Mouse (Mus musculus): ENCODE data around the gene Ptpn3. TPM values are rescaled to one million over a fixed set of nuclear protein-coding genes. Genes with fewer than 3 reads are reported as not detected.

The Ptpn3 gene
- polyA plus RNA-seq, 1 experiment from 2014 or later = 1.2 TPM

- Histone ChIP-seq H3K9me3 (no peaks in the 10 kb centered on the region), H3K27ac (replicated peaks) (no peak overlapping the region), H3K9ac (replicated peaks) (no peak overlapping the region), H3K4me2 (replicated peaks) (no peak overlapping the region), H3K4me3 (no peak overlapping the region), H3K36me3 (no peaks in the 10 kb centered on the region), H3K4me1 (0 out of 2 replicates have a peak, but pooled peaks cover 4% of the 10 kb centered on the region), H3K27me3 (no peaks in the 10 kb centered on the region)
- ATAC-seq (ENCODE audit: low FRiP score, low read depth) = no peak
- 73% methylated on average over 1 of the region's 1 CpGs for WGBS
Observed at GRCm38 (mm10) chr4:57181538-57181937, 120.1 kb downstream of the Ptpn3 start.

DNA sequence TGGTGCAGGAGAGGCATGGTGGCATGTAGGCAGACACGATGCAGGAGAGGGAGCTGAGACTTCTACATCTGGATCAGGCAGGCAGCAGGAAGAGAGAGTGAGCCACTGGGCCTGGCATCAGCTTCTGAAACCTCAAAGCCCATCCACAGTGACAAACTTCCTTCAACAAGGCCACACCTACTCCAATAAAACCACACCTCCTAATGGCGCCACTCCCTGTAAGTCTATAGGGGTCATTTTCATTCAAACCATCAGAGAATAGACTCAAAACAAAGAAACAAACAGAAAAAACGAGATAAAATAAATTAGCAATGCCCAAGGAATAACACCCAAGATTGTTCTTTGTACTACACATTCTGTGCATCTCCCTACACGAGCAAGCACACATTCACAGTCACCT, 122.8 kb downstream of the Ptpn3 start:
- 79% methylated on average over 4 of the region's 4 CpGs for WGBS
- no peaks in the 10 kb centered on the region for H3K36me3 ChIP-seq
- no peak overlapping the region for H3K27ac ChIP-seq (replicated peaks)
- no peak overlapping the region for H3K4me3 ChIP-seq
- H3K4me2 ChIP-seq (replicated peaks) = no peak overlapping the region
- H3K9me3 ChIP-seq = no peaks in the 10 kb centered on the region
- H3K27me3 ChIP-seq = no peaks in the 10 kb centered on the region
- H3K4me1 ChIP-seq = 0 out of 2 replicates have a peak, but pooled peaks cover 3% of the 10 kb centered on the region
- no peak overlapping the region for H3K9ac ChIP-seq (replicated peaks)
- no peak for ATAC-seq (ENCODE audit: low FRiP score, low read depth)

DNA sequence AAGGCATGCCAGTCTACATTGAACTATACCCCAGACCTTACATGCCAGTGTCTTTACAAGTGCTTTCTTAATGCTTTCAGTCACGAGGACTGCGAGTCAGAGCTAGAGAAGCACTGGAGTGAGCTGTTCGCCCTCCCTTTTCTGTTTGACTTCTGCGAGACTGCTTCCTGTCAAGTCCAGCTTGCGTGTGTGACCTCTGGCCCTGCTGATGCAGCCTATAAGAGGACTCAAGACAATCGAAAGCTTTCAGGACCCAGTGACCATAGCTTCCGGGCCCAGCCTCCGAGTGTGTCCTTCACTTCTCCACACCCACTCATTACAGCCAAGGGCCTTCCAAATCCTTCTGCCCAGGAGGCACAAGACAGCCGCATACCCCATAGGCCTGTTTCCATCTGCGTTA, 126.3 kb downstream of the Ptpn3 start:
- H3K9ac ChIP-seq (replicated peaks) = no peak overlapping the region
- H3K4me1 ChIP-seq = 0 out of 2 replicates have a peak, but pooled peaks cover 3% of the 10 kb centered on the region
- H3K27me3 ChIP-seq = no peaks in the 10 kb centered on the region
- no peak for ATAC-seq (ENCODE audit: low FRiP score, low read depth)
- H3K9me3 ChIP-seq = no peaks in the 10 kb centered on the region
- H3K36me3 ChIP-seq = no peaks in the 10 kb centered on the region
- H3K27ac ChIP-seq (replicated peaks) = no peak overlapping the region
- no peak overlapping the region for H3K4me3 ChIP-seq
- 75% methylated on average over 10 of the region's 10 CpGs for WGBS
- H3K4me2 ChIP-seq (replicated peaks) = no peak overlapping the region

- no peak overlapping the region for H3K4me2 ChIP-seq (replicated peaks)
- no peak overlapping the region for H3K27ac ChIP-seq (replicated peaks)
- no peaks in the 10 kb centered on the region for H3K36me3 ChIP-seq
- no peak overlapping the region for H3K9ac ChIP-seq (replicated peaks)
- no peak overlapping the region for H3K4me3 ChIP-seq
- WGBS = 61% methylated on average over 8 of the region's 8 CpGs
- ATAC-seq (ENCODE audit: low FRiP score, low read depth) = no peak
- no peaks in the 10 kb centered on the region for H3K27me3 ChIP-seq
- H3K9me3 ChIP-seq = no peaks in the 10 kb centered on the region
- 0 out of 2 replicates have a peak, but pooled peaks cover 3% of the 10 kb centered on the region for H3K4me1 ChIP-seq
Observed at GRCm38 (mm10) chr4:57172861-57173260, 128.8 kb downstream of the Ptpn3 start.

DNA sequence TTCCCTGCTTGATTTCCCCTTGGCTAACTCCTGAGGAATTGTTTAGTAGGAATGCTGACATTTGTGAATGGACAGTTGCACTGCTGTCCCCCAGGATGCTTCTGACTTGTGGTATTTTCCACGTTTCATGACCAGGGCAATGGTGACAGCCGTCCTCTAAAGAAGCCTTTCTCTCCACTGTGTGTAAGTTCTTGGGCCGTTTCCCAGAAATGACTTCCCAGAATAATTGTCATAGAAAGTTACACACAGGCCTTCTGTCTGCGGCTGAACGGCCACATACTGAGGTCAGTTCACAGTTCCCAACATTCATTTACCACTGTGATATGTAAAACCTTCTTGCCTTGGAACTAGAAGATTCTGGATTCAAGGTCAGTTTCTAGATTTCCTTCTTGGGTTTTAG, 129.8 kb downstream of the Ptpn3 start:
- Histone ChIP-seq H3K27ac (replicated peaks) (no peak overlapping the region), H3K36me3 (no peaks in the 10 kb centered on the region), H3K9ac (replicated peaks) (no peak overlapping the region), H3K4me3 (no peak overlapping the region), H3K27me3 (no peaks in the 10 kb centered on the region), H3K9me3 (no peaks in the 10 kb centered on the region), H3K4me2 (replicated peaks) (no peak overlapping the region), H3K4me1 (0 out of 2 replicates have a peak, but pooled peaks cover 3% of the 10 kb centered on the region)
- no peak for ATAC-seq (ENCODE audit: low FRiP score, low read depth)
- WGBS = 83% methylated on average over 5 of the region's 5 CpGs

DNA sequence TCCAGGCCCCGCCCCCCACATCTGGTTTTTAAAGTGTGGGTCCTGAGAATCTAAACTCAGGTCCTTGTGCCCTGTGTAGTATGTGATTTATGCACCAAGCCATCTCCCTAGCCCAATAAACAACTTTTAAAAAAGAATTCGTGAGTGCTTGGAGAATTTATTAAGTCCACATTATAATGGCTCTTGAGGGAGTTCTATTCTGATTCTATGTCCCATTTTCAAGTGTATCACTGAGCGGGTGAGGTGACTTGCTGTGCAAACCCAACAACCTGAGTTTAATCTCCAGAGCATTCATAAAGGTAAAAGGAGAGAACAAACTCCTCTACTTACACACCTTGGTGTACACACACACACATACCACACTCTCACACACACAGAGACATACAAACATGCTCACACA, 133.0 kb downstream of the Ptpn3 start:
- Histone ChIP-seq H3K27ac (replicated peaks) (no peak overlapping the region), H3K36me3 (no peaks in the 10 kb centered on the region), H3K4me3 (no peak overlapping the region), H3K9ac (replicated peaks) (no peak overlapping the region), H3K27me3 (no peaks in the 10 kb centered on the region), H3K4me2 (replicated peaks) (no peak overlapping the region), H3K4me1 (0 out of 2 replicates have a peak, but pooled peaks cover under 1% of the 10 kb centered on the region), H3K9me3 (no peaks in the 10 kb centered on the region)
- no peak for ATAC-seq (ENCODE audit: low FRiP score, low read depth)
- 91% methylated on average over 3 of the region's 3 CpGs for WGBS

DNA sequence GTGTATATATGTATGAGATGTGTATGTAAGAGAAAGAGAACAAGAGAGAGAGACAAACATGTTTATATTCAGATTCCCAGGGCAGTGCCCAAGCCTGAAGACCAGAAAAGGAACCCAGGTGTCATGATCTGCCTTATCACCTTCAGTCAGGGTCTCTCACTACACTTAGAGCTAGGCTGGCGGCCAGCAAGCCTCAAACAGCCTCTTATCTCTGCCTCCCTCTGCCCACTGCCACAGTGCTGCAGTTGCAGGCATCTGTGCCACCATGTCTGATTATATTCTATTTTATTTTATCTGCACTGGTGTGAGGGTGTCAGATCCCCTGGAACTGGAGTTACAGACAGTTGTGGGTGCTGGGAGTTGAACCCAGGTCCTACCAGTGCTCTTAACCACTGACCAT, 133.4 kb downstream of the Ptpn3 start:
- Histone ChIP-seq H3K9ac (replicated peaks) (no peak overlapping the region), H3K4me2 (replicated peaks) (no peak overlapping the region), H3K4me3 (no peak overlapping the region), H3K4me1 (peaks cover 4% of the 10 kb centered on the region), H3K27me3 (no peaks in the 10 kb centered on the region), H3K36me3 (no peaks in the 10 kb centered on the region), H3K27ac (replicated peaks) (no peak overlapping the region), H3K9me3 (no peaks in the 10 kb centered on the region)
- no peak for ATAC-seq (ENCODE audit: low FRiP score, low read depth)
- 84% methylated on average over 1 of the region's 1 CpGs for WGBS

- Histone ChIP-seq H3K27me3 (no peaks in the 10 kb centered on the region), H3K36me3 (no peaks in the 10 kb centered on the region), H3K27ac (replicated peaks) (no peak overlapping the region), H3K4me1 (peaks cover 13% of the 10 kb centered on the region), H3K4me2 (replicated peaks) (no peak overlapping the region), H3K9me3 (no peaks in the 10 kb centered on the region), H3K9ac (replicated peaks) (no peak overlapping the region), H3K4me3 (no peak overlapping the region)
- ATAC-seq (ENCODE audit: low FRiP score, low read depth) = no peak
- 62% methylated on average over 12 of the region's 12 CpGs for WGBS
Observed at GRCm38 (mm10) chr4:57166922-57167870, 134.4 kb downstream of the Ptpn3 start.

DNA sequence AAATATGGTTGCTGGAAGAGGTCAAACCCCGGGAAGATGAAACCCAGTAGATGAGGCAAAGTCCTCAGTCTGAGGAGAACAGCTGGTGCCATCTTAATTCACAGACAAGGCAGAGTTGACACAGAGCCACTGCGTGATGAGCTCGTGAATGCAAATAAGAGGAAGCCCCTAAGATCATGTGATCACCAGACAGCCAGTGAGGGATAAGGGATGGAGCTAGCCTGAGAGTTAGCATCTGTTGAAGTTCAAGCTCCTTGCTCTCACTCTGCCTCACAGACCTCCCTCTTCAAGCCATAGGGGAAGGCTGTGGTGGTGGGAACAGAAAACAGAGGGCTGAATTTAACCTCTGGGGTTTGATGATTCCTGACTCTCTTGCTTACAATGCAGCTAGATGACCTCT, 136.0 kb downstream of the Ptpn3 start:
- H3K27me3 ChIP-seq = no peaks in the 10 kb centered on the region
- H3K4me1 ChIP-seq = peaks cover 13% of the 10 kb centered on the region
- H3K27ac ChIP-seq (replicated peaks) = no peak overlapping the region
- H3K4me3 ChIP-seq = no peak overlapping the region
- H3K9me3 ChIP-seq = no peaks in the 10 kb centered on the region
- no peak for ATAC-seq (ENCODE audit: low FRiP score, low read depth)
- 56% methylated on average over 3 of the region's 3 CpGs for WGBS
- H3K9ac ChIP-seq (replicated peaks) = no peak overlapping the region
- H3K36me3 ChIP-seq = no peaks in the 10 kb centered on the region
- no peak overlapping the region for H3K4me2 ChIP-seq (replicated peaks)

DNA sequence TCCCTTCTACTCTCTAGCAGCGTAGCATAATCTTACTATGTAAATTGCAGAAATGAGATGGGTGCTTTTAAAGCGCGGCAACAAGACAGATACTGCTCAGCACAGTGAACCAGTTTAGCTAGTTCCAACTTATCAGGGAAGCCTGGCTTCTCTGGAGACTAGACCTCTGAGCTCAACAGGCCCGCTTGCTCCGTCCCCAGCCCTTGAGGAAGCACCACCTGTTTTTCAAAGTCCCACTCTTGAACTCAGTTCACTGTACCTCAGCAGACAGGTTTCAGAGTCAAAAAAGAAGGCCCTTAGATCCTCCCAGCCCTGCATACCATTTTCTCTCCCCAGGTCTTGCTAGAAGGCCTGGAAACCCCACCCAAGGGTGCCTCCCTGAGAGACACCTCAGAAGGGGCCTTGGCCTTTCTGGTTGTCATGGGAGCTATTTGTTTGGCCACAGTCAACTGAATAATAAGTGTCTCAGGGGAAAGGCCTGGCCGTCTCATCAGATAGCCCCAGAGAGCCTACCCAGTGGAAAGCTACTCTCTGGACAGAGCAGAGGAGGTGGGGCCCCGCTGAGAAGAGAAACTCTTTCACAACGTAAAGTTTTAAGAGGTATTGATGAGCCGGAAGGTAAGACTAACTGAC, 136.9 kb downstream of the Ptpn3 start:
- Histone ChIP-seq H3K36me3 (no peaks in the 10 kb centered on the region), H3K4me2 (replicated peaks) (no peak overlapping the region), H3K9me3 (no peaks in the 10 kb centered on the region), H3K4me3 (no peak overlapping the region), H3K4me1 (peaks cover 13% of the 10 kb centered on the region), H3K27ac (replicated peaks) (no peak overlapping the region), H3K9ac (replicated peaks) (no peak overlapping the region), H3K27me3 (no peaks in the 10 kb centered on the region)
- no peak for ATAC-seq (ENCODE audit: low FRiP score, low read depth)
- 89% methylated on average over 9 of the region's 9 CpGs for WGBS

- WGBS = 29% methylated on average over 10 of the region's 10 CpGs
- Histone ChIP-seq H3K27ac (replicated peaks) (no peak overlapping the region), H3K9me3 (no peaks in the 10 kb centered on the region), H3K36me3 (no peaks in the 10 kb centered on the region), H3K4me1 (peaks cover 13% of the 10 kb centered on the region), H3K9ac (replicated peaks) (no peak overlapping the region), H3K4me3 (no peak overlapping the region), H3K4me2 (replicated peaks) (no peak overlapping the region), H3K27me3 (no peaks in the 10 kb centered on the region)
- ATAC-seq (ENCODE audit: low FRiP score, low read depth) = no peak
Observed at GRCm38 (mm10) chr4:57162789-57163722, 138.6 kb downstream of the Ptpn3 start.

Data from midbrain, embryonic 12.5 days (tissue).